Mouse (Mus musculus): ENCODE data around the gene Inka1.

DNA sequence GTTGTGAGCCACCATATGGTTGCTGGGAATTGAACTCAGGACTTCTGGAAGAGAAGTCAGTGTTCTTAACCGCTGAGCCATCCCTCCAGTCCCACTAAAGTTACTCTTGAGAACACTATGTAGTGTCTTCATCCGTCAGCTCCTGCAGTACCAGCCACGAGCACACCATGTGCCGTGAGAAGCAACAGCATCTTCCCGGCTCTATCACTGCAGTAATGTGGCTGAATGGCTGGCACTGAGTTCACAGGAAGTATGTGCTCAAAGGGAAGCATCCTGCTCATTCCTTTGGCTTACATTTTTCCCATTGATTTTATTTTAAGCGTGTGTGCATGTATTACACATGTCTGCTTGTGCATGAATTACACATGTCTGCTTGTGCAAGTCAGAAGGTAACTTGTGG is 18.2 kb downstream of the Inka1 start:
- no peak for TF ChIP-seq CTCF (IDR thresholded peaks at IDR 0.05; ENCODE audit: extremely low read depth, insufficient read depth, low read length)
- no peak for TF ChIP-seq POLR2A (IDR thresholded peaks at IDR 0.05; ENCODE audit: extremely low read depth, insufficient read depth, low read length)

Data from cortical plate, adult 2 months (tissue).